Mouse (Mus musculus) frontal cortex, adult (tissue): Measurements from ENCODE around the gene Fam118b.

Source experiments
- ATAC-seq: cut with Nextera tagmentation; 2 replicates; pipeline ENCODE4 v1.9.2; 2017; ENCODE audit warnings: mild to moderate bottlenecking, moderate library complexity, mixed read lengths; ENCODE audit not compliant: low TSS enrichment

Fam118b gene

GRCm38 (mm10) chr9:35267146-35267975 is at the start of gene Fam118b, which contains the start of gene Rpusd4:
Gene Fam118b, minus strand, starts transcription at chr9:35267805.
Gene Rpusd4, plus strand, starts transcription at chr9:35267865.
- ATAC-seq, result peak; percentile 88

DNA sequence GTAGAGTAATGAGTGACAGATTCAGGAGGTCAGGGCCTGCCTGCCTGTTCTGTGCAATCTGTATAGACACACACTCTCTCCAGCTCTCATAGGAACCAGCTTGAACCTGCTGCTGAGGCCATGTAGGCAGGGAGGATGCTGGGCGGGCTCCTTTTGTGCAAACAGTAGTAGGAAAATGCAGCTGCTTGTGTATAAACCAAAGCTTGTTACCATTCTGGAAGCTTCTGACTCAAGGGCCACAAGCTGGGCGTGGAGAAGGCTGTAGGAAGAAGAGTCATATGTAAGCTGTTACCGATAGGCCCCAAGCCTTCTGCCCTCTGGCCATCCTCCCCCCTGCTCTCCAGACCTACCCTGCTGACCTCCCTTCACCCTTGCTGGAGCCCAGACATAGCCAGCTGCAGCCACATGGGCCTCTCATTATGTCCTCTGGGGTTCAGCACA is 49.2 kb upstream of the Fam118b start:
- 0 out of 2 replicates have a peak, but pooled peaks have one; percentile 34 for ATAC-seq

DNA sequence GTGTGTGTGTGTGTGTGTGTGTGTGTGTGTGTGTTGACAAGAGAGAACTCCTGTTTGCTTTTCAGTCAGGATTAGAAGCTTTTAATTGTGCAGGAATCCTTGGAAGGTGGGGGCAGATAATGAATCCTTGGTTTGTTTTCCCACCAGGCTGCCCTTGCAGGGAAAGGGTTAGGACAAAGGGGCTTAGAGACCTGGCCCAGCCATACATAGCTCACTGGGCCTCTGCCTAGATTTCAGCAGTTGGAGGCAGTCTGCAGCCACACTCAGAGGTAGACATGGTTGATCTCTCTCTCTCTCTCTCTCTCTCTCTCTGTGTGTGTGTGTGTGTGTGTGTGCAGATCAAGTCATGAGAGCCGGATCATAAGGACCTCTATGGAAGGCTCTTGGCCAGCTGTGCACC is 46.6 kb upstream of the Fam118b start:
- no peak for ATAC-seq

DNA sequence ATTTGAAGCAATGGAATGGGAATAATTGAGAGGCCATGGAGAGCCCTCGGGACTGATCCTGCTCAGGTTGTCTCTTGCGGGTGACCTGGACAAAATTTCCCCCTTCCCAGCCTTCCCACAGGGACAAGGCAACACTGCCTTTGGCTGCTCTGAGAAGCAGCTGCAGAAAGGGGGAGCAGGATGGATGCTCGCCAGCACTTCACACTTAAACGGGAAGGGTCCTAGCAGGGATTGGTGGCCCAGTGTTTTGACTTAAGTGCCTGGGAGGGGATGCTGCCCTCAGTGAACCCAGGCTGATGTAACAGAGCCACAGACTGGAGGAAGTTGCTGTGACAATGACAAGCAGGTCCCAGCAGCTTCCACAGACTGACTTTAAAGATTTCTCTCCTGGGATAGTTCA is 46.0 kb upstream of the Fam118b start:
- ATAC-seq, result no peak

- no peak for ATAC-seq
Observed at GRCm38 (mm10) chr9:35312516-35312915, 44.9 kb upstream of the Fam118b start.

GRCm38 (mm10) chr9:35310377-35310776 is 42.8 kb upstream of the Fam118b start:
- ATAC-seq, result no peak

DNA sequence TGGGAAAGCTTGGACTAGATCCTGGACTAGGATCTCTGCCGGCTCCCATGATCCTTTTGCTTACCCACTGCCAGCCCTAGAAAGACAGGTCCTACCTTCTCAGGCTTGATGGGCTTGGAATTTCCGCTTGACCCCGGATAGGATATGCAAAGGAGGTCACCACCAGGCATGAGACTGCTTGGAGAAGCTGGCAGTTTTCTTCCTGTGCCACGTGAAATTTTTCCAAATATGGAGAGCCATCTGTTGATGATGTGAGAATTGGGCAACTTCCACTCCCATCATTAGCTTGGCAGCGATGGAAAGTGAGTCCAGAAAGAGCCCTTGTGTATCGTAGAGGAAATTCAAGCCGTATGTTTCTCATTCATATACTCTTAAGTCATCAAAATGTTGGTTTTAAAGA is 39.9 kb upstream of the Fam118b start:
- no peak for ATAC-seq

DNA sequence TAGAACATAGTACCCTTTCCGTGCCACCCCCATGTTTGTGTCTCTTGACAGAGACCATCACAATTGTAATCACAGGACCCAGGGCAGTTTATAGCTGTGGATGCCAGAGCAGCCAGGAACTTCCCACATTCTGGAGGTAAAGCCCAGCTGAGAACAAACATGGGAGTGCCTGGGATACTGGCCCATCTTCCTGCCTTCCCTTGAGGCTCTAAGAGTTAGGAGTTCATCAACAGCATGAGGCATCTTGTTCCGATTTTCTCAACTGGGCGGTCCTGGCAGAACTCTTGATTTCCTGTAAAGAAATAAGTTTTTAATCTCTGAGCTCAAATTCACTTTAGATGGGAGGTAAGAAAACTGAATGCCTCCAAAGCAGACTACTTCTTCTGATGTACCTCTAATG is 34.6 kb upstream of the Fam118b start:
- no peak for ATAC-seq

GRCm38 (mm10) chr9:35297791-35298190 is 30.2 kb upstream of the Fam118b start:
- no peak for ATAC-seq

- ATAC-seq, result peak; percentile 62; the same call in 1 of the 2 replicates
Observed at GRCm38 (mm10) chr9:35293465-35293864, 25.9 kb upstream of the Fam118b start.

GRCm38 (mm10) chr9:35290916-35291315 is 23.3 kb upstream of the Fam118b start:
- no peak for ATAC-seq

DNA sequence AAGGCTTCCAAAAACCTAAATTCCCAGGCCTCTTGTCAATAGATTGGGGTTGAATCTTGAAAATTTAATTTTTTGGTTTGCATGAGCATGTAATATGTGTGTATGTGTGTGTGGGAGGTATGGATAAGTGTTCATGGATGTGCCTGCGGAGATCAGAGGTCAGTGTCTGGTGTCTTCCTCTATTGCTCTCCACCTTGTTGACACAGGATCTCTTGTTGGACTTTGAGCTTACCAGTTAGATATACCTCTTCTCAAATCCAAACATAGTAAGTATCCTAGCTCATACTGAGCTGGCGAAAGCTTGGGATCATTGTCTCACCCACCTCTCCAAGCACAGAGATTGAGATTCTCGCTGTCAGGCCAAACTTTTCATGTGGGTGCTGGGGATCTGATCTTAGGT is 22.8 kb upstream of the Fam118b start:
- ATAC-seq, result no peak

GRCm38 (mm10) chr9:35289992-35290391 is 22.4 kb upstream of the Fam118b start:
- no peak for ATAC-seq

DNA sequence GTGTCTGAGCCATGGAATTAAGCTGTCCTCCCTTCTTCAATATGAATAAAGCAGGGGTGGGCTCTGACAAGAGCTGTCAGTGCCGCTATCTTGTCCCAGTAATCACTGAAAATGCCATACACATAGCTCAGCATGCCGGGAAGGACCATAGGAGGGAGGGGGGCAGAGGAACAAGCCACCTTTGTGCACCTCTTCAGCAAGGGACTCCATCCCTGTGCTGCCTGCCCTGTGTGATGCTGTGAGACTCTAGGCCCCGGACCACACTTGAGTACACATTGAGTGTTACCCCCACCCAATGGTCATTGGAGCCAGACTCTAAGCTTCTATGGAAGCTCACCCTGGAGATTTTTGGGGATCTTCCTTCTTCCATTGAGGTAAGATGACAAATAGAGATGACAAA is 18.7 kb upstream of the Fam118b start:
- ATAC-seq, result no peak

- ATAC-seq, result no peak
Observed at GRCm38 (mm10) chr9:35284351-35284750, 16.7 kb upstream of the Fam118b start.

GRCm38 (mm10) chr9:35283415-35284069 is 15.9 kb upstream of the Fam118b start:
- ATAC-seq, result no peak

GRCm38 (mm10) chr9:35282851-35283200 is 15.2 kb upstream of the Fam118b start:
- no peak for ATAC-seq

GRCm38 (mm10) chr9:35282006-35282850 is 14.6 kb upstream of the Fam118b start:
- ATAC-seq, result peak; percentile 67

DNA sequence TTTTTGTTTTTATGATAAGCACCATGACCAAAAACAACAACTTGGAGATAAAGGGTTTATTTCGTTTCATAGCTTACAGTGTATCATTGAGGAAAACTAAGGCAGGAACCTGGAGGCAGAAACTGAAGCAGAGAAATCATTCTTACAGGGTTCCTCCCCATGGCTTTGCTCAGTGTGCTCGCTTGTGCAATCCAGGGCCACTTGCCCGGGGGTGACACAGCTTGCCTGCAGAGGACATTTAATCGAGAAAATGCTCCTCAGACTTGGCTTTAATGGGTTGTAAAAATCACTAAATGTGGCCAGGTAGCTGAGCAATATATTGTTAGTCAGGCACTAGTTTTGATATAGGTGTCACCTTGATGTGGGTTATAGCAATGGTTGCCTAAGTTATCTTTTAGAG is 10.8 kb upstream of the Fam118b start:
- ATAC-seq, result no peak

GRCm38 (mm10) chr9:35277855-35278365 is 10.3 kb upstream of the Fam118b start:
- peak; percentile 95 for ATAC-seq

DNA sequence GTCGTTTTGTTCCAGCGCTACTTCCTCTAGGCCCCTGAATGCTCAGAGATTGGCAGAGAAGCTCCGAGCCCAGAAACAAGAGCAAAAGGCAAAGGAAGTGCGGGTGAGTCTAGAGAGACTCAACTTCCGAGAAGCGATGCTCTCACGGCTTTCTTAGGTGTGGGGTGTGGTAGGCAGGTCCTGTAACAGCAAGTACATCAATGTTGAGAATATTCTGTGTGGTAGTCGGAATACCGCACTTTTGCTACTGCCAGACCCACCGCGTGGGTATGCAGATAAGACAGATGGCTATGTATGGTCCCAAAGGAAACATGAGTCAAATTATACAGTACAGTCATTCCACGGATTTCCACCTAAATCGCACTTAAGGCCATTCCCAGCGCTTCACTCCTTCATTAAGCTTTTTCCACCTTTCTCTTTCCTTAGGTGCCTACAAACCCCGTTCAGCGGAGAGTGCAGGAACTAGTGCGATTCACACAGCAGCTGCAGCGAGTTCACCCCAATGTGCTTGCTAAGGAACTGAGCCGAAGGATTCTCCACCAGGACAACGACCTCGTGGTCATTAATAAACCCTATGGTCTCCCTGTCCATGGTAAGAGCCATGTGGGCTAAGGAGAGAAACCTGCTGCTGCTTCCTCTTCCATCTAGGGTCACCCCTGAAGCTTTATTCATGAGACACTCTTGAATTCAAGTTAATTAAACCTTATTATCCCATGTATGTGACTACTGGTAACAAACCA is 541 bp upstream of the Fam118b start:
- ATAC-seq, result peak; percentile 24
